Mouse (Mus musculus): ENCODE measurements at regions not wholly inside any gene's neighbourhood (a gene's known extent, or its start where the extent isn't known, plus 50 kb on each side); places are given as distances from the start of the nearest gene placed in this dataset.

DNA sequence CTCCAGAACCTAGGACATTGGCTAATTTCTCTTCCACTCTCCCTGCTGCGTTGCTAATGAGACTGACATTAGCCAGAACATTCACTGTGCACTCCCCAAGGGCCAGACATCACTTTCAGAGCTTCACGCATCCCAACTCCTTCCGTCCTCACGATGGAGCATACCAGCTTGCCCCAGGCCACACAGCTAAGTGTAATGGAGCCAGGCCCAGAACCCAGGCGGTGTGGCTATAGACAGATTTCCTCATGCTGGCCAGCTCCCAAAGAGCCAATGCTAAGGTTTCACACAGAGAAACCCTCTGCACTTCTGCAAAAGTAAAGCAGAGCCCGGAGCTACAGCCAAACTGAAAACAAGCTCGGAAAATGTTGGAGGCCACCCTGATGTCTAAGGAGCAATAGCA is 139.1 kb downstream of the Vegfa start:
- no peak for DNase-seq (ENCODE audit: extremely low spot score, low spot score)

- DNase-seq (ENCODE audit: extremely low spot score, low spot score) = no peak
Observed at GRCm38 (mm10) chr17:45889451-45889850, 142.7 kb downstream of the Vegfa start.

DNA sequence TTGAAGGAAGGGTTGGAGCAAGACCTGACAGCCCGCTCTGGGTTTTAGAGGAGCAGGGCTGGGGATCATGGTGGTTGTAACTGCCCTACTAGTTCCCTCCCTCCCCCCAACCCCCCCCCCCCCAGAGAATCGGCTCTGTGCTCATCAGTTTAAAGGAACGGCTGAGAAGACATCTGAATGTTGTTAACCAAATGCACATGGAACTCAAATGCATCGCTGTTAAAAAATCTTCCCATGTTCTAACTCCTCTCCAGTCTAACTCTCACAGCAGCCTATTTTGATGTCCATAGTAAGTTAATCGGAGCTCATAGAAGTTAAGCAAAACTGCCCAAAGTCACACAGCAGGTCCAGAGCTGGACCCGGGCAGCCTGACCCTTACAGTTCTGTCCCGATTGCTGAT is 143.1 kb downstream of the Vegfa start:
- no peak for DNase-seq (ENCODE audit: extremely low spot score, low spot score)

GRCm38 (mm10) chr17:45886420-45887049 is 145.6 kb downstream of the Vegfa start:
- peak; percentile 82 for DNase-seq (ENCODE audit: extremely low spot score, low spot score)

GRCm38 (mm10) chr17:45885461-45886336 is 146.5 kb downstream of the Vegfa start:
- DNase-seq (ENCODE audit: extremely low spot score, low spot score) = no peak

- DNase-seq (ENCODE audit: extremely low spot score, low spot score) = no peak
Observed at GRCm38 (mm10) chr17:45884021-45884722, 148.0 kb downstream of the Vegfa start.

- no peak for DNase-seq (ENCODE audit: extremely low spot score, low spot score)
Observed at GRCm38 (mm10) chr17:45882682-45883081, 149.0 kb upstream of the 1600014C23Rik start.

GRCm38 (mm10) chr17:45881284-45881683 is 147.6 kb upstream of the 1600014C23Rik start:
- no peak for DNase-seq (ENCODE audit: extremely low spot score, low spot score)

- DNase-seq (ENCODE audit: extremely low spot score, low spot score) = no peak
Observed at GRCm38 (mm10) chr17:45880761-45881160, 147.1 kb upstream of the 1600014C23Rik start.

GRCm38 (mm10) chr17:45879478-45880250 is 146.0 kb upstream of the 1600014C23Rik start:
- no peak for DNase-seq (ENCODE audit: extremely low spot score, low spot score)

- no peak for DNase-seq (ENCODE audit: extremely low spot score, low spot score)
Observed at GRCm38 (mm10) chr17:45878394-45878793, 144.8 kb upstream of the 1600014C23Rik start.

- DNase-seq (ENCODE audit: extremely low spot score, low spot score) = no peak
Observed at GRCm38 (mm10) chr17:45875325-45875724, 141.7 kb upstream of the 1600014C23Rik start.

DNA sequence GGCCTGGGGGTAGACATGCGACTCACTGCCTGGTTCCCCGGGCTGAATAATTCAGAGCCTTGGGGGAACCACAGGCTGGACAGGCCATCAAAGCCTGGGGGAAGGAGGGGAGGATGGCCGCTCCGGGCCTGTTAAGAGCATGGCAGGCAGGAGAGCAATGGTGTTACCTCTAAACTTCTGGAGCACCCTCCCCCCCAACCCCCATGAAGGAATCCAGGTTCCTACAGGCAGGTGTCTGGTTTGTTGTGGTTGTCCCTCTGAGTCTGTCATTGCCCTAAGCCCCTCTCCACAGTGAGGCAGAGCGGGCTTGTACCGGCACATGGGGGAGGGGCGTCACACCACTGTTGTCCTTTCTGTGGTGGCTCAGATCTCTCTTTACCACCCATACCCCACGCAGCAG is 140.4 kb upstream of the 1600014C23Rik start:
- no peak for DNase-seq (ENCODE audit: extremely low spot score, low spot score)

DNA sequence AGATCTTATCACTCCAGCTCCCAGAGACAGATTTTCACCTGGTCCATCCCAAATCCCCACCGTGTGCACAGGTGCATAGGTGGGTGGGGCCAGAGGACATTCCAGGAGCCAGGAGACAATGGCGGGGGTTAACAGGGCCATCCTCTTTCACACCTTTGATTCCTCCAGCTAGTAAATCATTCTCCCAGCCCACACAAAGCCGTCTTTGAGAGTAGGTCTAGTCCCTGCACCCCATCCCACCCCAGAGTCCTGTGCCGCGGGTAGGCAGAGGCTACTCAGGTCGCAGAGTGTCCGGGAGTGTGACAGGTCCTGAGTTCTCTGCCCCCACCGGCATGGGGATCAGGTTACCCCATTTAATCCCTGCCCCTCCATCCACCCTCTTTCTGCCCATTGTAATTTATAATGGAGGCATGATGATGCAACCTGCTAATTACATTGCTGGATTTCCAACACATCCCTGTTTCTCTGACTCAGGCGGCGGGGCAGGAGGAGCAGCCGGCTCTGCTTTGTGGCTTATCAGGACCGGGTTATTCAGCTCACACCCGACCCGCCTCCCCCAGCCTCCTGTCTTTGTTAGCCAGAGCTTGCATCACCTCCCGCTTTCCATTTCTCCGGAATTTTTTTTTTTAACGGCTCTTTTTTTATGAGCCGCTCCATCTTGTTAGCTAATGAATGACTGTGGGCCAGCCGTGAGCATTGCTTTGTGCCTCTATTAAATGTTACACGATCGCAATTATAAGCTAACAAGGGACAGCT is 139.7 kb upstream of the 1600014C23Rik start:
- DNase-seq (ENCODE audit: extremely low spot score, low spot score) = peak; percentile 43

DNA sequence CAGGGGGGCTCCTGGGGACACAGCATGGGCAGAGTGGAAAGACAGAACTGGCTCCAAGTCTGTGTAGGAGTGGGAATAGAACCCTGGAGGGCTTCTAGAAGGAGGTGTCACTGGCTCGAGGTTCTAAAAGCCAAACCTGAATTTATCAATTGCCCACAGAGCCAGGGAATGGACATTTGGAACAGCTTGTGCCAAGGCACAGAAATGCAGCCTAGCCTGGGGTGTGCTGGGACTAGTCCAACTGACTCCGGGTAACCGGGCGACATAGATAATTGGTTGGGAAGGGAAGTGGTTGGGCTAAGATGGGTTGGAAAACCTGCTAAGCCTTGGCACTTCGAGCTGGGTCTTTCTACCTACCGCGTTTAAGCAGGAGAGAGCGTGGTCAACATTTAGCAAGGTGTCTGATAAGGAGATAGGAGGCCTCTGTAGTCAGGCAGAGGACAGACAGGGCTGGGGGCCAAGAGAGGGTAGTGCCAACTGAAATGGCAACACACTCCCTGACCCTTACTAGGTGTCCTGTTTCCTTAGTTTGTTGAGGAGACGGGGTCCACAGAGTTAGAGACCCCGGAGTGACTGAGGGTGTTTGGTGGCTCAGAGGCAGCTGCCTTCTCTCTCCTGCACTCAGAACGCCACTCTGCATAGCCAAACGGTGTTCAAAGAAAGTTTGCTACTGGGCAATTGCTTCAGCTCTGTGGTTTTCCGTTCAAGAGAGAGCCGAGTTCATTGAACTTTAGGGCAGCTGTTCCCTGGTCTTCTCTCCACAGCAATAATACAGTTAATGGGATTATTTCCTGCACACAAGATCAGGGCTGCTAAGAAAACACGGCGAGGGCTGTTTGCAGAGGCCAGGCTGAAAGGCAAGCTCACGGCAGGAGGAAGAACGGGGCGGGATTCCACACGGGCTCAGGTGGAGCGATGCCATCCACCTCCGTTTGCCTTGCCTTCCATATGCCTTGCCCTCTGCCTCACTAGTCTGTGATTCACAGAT is 138.3 kb upstream of the 1600014C23Rik start:
- DNase-seq (ENCODE audit: extremely low spot score, low spot score) = no peak

- no peak for DNase-seq (ENCODE audit: extremely low spot score, low spot score)
Observed at GRCm38 (mm10) chr17:45871067-45871466, 137.4 kb upstream of the 1600014C23Rik start.

DNA sequence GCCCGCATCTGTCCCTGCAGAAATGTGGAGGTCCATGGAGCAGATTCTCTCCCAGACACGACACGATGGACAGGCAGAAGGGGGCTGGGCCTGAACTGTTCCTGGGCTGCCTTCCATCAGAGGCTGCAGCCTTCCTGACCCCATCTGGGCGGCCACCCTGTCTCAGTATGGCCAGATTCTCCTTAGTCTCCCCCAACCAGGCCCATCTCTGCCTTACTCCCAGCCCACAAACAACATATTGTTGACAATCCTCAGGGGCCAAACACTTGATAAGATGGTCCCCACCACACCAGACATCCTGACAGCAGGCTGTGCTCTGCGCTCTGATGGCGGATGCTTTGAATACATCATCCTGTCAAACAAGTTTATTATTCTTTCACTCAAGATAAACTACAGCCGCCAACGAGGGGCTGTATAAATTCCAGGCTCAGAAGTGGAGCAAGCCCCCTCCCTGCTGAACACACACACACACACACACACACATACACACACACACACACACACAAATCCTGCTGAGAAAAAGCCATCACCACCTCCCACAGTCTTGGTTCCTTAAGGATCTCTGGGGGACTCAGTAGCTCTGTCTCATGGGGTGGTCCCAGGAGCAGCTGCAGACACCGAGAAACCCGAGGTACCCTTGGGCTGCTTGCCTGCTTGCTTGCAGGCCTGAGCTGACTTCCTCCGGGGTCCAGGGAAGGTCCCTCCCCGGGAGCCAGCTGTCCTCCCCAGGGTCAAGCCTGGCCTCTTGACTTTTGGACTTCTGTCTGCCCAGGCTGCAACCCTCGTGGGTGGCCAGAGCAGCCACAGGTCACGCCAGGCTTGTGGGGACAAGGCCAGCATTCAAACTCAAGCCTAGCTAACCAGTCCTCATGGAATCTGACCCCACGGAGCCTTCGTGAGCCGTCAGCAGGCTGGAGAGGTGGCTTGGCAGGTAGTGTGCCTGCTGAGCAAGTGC is 135.6 kb upstream of the 1600014C23Rik start:
- DNase-seq (ENCODE audit: extremely low spot score, low spot score) = no peak

DNA sequence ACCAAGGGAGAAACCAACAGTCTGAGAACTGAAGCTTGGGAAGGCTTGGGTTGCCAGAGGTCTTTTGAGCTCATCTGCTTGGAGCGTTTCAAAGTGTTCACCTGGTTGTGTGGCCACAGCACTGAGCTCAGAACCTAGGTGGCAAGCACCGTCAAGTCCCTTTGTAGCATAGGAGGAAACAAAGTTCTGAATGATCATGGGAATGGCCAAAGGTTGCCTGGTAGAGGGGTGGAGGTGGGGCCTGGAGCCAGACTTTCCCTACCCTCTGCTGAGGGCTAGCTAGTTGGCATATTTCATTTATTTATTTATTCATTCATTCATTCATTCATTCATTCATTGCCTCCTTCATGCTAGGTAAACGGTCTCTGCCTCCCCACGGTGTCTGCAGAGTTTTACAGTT is 134.9 kb upstream of the 1600014C23Rik start:
- no peak for DNase-seq (ENCODE audit: extremely low spot score, low spot score)

All from neural tube, embryonic 10.5 days (tissue).